Mouse (Mus musculus): ENCODE measurements around the gene Txnrd2.

The Txnrd2 gene

DNA sequence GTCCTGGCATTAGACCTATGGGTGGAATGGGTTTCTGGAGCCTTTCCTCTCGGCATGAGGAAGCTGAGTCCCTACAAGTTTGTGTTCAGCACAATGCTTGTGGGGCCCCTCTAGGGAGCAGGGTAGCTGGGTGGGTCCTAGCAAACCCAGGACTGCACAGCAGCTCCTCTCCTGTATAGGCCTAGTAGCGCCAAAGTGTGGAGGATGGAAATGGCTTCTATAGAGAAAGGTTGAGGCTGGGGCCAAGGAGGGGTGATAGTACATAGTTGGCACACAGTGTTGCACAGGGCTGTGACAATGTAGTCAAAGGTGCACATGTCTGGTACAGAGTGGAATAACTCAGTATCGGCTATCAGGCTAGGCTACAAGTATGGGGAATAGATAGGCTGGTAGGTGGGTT, 32.1 kb upstream of the Txnrd2 start:
- DNase-seq = no peak

DNA sequence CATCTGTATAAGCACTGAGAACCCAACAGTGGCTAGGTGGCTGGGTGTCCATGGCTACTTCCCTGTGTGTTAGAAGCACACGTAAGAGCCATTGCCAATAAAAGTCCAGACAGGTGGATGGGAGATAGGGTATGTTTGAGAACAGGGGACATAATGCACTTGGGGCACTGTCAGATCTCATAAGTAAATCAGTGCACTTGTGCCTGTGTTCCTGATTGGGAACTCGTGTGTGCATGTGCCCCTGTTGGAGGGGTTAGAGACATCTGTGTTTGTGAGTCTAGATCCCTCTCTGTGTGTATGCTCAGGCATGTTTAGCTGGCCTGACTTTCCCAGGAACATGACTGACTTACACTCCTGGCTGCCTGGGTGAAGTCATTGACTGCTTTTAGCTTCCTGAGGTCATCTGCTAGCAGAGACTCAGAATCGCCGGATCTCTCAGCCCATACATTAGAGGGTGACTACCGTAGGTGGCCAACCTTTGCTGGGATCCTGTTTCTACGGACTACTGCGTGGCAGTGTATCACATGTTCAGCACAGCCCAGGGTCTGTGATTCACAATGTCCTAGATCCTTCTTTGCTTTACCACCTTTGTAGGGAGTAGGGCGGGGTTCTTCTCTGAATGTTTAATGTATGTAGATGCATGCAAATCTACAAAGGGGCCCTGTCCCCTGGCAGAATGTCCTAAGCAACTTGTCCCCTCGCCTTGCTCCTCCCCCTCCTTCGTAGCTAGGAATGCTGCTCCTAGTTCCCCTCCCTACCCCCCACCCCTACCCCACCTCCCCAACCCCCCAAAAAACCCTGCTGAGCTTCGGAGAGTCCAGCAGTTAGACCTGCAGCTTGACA, 31.2 kb upstream of the Txnrd2 start:
- no peak for DNase-seq

GRCm38 (mm10) chr16:18395620-18396036, 30.6 kb upstream of the Txnrd2 start:
- no peak for DNase-seq

DNA sequence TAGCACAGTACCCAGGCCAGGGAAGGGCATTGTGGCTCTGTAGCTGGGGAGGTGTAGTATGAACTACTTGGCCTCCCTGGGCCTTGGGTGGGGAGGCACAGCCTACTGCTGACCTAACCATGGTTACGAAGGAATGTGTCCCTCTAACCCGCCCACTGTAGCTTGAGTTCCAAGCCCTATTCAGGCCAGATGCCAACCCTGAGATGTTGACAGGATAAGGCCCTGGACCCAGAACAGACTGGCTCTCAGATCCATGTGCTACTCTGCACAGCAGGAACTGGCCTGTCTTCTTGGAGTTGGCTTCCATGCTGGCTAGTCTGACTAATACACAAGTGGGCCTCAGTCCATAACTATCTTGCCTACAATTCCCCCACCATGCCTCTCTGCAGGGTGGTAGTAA, 30.0 kb upstream of the Txnrd2 start:
- no peak for DNase-seq

- DNase-seq = no peak
Observed at GRCm38 (mm10) chr16:18396791-18397621, 29.2 kb upstream of the Txnrd2 start.

DNA sequence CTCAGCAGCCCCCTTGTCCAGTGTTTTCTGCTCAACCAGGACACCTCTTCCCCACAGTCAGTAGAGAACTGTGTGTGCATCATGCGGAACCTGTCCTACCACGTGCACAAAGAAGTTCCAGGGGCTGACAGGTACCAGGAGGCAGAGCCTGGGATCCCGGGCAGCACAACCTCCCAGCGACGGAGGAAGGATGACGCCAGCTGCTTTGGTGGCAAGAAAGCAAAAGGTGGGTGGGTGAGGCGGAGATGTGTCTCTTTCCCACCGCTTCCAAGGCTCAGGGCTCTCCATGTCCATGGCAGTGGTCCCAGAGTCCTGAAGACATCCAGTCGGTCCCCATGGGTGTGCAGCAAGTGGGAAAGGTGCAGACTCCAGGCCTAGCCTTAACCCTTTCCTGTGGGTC, 26.2 kb upstream of the Txnrd2 start:
- no peak for DNase-seq

DNA sequence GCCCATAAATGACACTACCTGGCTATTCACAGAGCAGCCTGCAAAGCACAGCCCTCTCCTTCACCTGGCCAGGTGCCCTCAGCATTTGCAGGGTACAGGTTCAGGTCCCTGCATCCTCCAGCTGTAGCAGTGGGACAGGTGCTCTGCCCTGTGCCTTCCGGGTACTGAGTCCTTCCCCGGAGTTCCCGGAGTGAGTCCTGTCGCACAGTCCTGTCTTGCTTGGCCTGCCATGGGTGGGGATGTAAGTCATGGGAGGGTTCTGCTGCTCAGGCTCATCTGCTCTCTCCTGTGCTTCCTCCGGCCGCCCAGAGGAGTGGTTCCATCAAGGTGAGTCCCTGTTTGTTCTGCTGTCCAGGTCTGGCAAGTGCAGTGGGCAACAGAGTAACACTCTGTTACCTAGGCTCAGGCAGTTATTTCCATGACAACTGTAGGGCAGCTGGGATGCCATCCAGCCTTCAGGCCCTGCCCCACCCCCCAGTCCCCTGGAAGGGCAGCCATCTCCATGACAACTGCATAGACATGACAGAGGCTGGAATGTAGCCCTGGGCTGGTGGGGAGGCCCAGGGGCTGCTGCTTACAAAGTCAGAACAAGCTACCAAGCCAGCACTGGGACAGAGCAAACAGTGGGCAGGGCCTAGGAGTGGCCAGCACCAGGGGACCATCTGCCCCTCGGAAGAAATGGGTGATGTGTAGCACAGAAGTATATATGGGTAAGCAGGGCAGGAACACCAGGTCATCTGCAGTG, 25.5 kb upstream of the Txnrd2 start:
- DNase-seq = no peak

DNA sequence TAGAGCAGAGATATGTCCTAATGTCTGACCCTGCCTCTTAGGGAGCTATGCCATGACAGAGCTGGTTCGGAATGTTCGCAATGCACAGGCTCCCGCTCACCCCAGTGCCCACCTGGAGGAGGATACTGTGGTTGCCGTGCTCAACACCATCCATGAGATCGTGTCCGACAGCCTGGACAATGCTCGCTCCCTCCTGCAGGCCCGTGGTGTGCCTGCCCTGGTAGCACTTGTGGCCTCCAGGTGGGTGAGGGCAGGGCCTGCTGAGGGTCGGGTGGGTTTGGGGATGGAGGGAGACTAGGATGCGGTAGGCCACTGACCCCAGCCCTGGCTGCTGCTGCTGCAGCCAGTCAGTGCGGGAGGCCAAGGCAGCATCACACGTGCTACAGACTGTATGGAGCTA, 22.9 kb upstream of the Txnrd2 start:
- DNase-seq = no peak

DNA sequence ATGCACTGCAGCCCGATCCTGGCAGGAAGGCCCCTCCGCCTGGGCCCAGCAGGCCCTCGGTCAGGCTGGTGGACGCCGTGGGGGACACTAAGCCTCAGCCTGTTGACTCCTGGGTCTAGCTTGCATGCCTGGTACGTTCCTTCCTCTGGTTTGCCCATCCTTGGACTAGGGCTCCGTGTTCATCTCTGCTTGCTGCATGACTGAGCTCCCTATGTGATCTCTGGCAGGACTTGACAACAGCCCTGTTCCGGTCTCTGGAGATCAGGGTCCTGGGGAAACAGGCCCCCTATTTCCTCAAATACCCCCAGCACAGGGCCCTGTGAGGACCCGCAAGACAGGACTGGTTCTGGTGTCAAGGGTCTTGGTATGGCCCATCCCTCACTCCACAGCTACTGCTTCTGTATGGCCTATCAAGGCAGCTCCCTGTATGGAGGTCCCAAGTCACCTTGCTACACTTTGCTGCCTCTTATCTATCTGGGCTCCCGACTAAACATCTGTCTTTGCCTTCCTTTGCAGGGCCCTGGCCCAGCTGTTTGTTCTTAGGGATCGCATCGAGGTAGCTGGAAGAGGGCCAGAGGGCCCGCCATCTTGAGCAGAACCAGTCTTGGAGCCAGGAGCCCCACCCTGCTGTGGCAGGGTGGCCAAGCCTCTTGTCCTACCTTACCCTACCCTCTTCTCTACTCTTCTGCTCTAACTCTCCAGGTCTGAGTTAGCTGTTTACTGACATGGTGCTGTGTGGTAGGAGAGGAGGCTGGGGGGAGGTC, 20.9 kb upstream of the Txnrd2 start:
- no peak for DNase-seq

- DNase-seq = no peak
Observed at GRCm38 (mm10) chr16:18405876-18406275, 20.3 kb upstream of the Txnrd2 start.

GRCm38 (mm10) chr16:18406293-18406692, 19.9 kb upstream of the Txnrd2 start:
- peak; percentile 57 to 69 for DNase-seq

DNA sequence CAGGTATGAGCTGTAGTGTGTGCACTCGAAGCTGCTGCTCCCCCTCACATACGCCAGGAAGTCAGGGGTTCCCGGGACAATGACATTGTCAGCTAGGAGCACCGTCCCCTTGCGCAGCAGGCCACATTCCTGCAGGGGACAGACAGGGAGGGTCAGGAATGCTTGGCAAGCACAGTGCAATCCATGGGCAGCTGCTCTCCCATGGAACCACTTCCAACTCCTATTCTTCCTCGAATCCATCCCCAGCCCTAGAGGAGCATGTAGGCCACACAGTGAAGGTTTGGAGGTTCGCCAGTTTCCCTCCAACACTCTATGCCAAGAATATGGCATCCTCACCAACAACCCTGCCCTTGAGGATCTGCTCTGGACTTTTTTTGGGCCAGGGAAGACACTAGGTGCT, 18.3 kb upstream of the Txnrd2 start:
- no peak for DNase-seq

DNA sequence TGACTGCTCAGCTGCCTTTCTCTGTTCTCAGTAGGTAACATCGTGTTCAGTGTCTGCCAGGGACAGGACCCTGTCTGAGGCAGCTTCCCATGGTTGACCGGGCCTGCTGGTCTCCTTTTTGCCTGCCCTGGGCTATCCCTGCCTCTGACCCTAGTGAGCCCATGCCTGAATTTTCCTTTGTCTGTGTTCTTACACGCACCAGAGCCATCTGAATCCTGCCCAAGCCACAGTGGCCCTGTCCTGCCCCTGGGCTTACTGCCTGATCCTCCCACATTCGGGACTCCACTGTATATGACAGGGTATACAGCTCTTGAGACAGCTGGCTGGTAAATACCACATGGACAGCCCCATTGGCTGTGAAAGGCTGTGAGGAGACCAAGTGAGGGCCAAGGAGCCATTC, 16.4 kb upstream of the Txnrd2 start:
- peak in 1 of 2 experiments; percentile 3 for DNase-seq

- peak in 1 of 2 experiments; percentile 7 for DNase-seq
Observed at GRCm38 (mm10) chr16:18410418-18410817, 15.8 kb upstream of the Txnrd2 start.

- DNase-seq = peak in 1 of 2 experiments; percentile 6
Observed at GRCm38 (mm10) chr16:18411026-18411649, 15.0 kb upstream of the Txnrd2 start.

GRCm38 (mm10) chr16:18411802-18412476, 14.2 kb upstream of the Txnrd2 start:
- DNase-seq = peak in 1 of 2 experiments; percentile 55

DNA sequence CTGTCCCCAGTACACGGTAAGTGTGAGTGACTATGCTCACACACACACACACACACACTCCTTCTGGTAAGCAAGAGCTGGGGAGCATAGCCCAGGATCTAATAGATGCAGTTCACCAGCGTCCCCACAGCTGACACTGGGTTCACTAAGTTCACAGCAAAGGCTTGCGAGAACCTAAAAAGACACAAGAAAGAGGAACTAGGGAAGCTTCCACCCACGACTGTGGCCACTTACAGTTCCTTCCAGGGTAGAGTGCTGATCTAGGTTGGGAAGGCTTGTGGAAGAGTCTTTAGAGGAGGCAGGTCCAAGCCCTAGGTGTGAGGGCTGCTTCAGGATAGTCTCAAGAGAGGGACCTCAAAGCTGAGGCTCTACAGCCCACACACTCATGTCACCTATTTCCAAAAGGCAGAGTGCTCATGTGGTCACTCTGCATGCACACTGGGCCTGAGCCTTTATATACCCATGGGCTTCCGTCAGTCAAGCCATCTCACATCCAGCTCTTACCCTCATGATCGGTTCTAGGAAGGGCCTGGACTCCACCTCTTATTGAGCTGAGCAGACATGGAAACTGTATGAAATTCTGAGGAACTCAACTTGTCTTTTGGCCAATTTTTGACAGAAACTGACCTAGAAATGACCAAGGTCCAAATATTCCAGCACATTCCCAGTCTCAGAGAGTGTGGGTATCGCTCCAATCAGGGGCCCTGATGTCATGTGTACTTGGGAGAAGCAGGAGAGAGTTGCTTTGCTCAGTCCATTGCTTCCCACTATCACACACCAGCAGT, 13.0 kb upstream of the Txnrd2 start:
- DNase-seq = peak in 1 of 2 experiments; percentile 4

DNA sequence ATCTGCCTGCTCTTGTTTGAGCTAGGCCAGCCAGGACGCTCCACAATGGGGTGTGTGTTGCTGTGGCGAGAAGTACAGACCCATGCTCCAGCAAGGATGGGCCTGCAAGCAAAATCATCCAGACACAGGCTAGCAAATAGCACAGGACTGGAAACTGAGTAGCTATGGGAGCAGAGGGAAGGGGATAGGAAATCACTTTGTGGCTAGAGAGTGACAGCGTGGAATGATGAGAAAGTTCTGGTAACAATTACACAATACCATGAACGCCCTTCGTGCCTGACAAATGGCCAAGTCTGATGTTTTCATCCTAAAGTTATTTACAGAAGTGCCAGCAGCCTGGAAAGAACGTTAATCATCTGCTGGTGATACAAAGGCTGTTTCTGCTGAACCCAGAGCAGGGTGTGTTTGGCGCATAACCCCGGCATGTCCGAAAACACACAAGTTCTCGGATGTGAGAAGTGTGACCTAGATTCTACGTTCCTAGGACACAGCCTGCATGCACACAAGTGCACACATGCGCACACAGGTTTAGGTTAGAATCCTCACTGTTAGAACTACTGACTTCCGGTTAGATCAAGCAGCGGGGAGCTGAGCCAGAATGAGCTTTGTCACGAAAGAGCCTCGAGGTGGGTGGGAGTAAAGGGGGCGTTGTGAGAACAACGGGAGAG, 10.0 kb upstream of the Txnrd2 start:
- DNase-seq = peak in 1 of 2 experiments; percentile 40

- no peak for DNase-seq
Observed at GRCm38 (mm10) chr16:18416837-18417236, 9.3 kb upstream of the Txnrd2 start.

DNA sequence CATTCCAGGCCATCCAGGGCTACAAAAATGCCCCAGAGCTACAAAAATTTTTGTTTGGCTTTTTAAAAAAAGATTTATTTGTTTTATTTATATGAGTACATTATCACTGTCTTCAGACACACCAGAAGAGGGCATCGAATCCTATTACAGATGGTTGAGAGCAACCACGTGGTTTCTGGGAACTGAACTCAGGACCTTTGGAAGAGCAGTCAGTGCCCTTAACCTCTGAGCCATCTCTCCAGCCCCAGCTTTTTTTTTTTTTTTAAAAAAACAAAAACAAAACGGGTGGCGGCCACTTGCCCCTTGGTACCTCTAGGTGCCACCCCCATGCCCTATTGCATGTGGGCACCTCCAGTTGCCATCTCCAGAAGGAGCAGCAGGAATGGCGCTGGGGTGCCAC, 8.7 kb upstream of the Txnrd2 start:
- no peak for DNase-seq
